Mouse (Mus musculus) layer of hippocampus, adult 11-12 months (tissue): ENCODE measurements around the gene Neurog1.
A peak's percentile ranks its signal among the peaks of the same experiment; 100 is the strongest.

Experiments used
- DNase-seq: peaks from one replicate; pipeline ENCODE4 v3.0.0; 2022; ENCODE audit warnings: low spot score

The Neurog1 gene

GRCm38 (mm10) chr13:56258196-56259020 lies 6.4 kb upstream of the Neurog1 start:
- DNase-seq: no peak

GRCm38 (mm10) chr13:56257469-56258153 lies 5.6 kb upstream of the Neurog1 start:
- DNase-seq: no peak

- no peak for DNase-seq
These were observed 4.8 kb upstream of the Neurog1 start for GRCm38 (mm10) chr13:56256716-56257299.

GRCm38 (mm10) chr13:56253379-56253778 lies 1.4 kb upstream of the Neurog1 start:
- no peak for DNase-seq

- DNase-seq: no peak
These were observed 820 bp upstream of the Neurog1 start for GRCm38 (mm10) chr13:56252783-56253182.

- DNase-seq: no peak
These were observed 613 bp downstream of the Neurog1 start for GRCm38 (mm10) chr13:56251176-56251923.

GRCm38 (mm10) chr13:56250551-56251161 lies 1.3 kb downstream of the Neurog1 start:
- DNase-seq: no peak

- DNase-seq: no peak
These were observed 2.2 kb downstream of the Neurog1 start for GRCm38 (mm10) chr13:56249593-56250341.

- no peak for DNase-seq
These were observed 8.9 kb downstream of the Neurog1 start for GRCm38 (mm10) chr13:56243104-56243503.

- DNase-seq: no peak
These were observed 11.8 kb downstream of the Neurog1 start for GRCm38 (mm10) chr13:56240012-56240770.

- DNase-seq: no peak
These were observed 14.1 kb downstream of the Neurog1 start for GRCm38 (mm10) chr13:56237905-56238304.

GRCm38 (mm10) chr13:56236194-56236593 lies 15.8 kb downstream of the Neurog1 start:
- DNase-seq: no peak

GRCm38 (mm10) chr13:56228790-56229189 lies 23.2 kb downstream of the Neurog1 start:
- DNase-seq: no peak

- peak; percentile 66 for DNase-seq
These were observed 25.6 kb downstream of the Neurog1 start for GRCm38 (mm10) chr13:56226175-56226954.

GRCm38 (mm10) chr13:56223625-56224024 lies 28.3 kb downstream of the Neurog1 start:
- no peak for DNase-seq

GRCm38 (mm10) chr13:56222849-56223246 lies 29.1 kb downstream of the Neurog1 start:
- DNase-seq: no peak

GRCm38 (mm10) chr13:56221995-56222848 lies 29.7 kb downstream of the Neurog1 start:
- DNase-seq: peak; percentile 28

- DNase-seq: no peak
These were observed 30.6 kb downstream of the Neurog1 start for GRCm38 (mm10) chr13:56221129-56221910.
